In the genomic region with DNA sequence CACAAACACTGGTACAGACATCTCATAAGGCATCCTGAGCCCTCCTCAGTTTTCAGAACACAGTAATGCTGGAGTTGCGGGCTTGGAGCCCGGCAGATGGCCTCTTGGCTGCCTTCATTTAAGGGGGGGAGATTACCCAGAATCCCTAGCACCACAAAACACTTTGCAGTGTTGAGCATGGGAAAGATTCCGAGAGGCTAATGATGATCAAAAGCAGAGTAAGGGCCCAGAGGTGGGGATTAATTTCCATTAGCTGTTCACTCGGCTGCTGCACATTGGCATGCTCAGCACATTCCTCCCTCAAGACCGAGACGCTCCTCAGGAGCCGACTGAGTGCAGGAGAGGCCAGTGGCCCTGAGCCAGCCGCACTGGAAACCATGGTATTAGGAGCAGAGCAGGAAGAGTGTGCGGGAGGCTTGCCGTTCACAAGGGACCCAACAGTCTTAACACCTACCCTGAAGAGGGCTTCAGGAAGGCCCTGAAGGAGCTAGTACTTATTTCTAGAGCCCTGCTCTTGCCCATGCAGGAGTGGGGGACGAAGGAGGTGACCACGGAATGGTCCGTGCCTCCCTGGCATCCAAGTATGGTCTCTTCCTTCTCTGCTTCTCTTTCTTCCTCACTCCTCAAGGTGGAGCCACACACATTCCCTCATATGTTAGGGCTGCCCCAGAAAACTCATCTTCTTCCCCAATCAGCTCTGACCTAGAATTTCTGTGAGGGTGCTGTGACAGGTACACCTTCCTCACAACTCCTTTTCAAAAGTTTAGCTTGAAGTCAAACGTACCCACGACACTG, we compare ENCODE assay signal across 8 mouse cellular contexts.
DNase-seq lines count a peak whose midpoint lies in the region; ATAC-seq and TF ChIP-seq lines count a peak whose summit lies in the region.

No protein-coding gene starts in this region.

- no peaks in the 10 kb centered on the region for H3K36me3 ChIP-seq in heart, embryonic 14.5 days (ENCODE audit: control insufficient read depth, insufficient read depth, low read length)
- no peaks in the 10 kb centered on the region for H3K36me3 ChIP-seq in heart, embryonic 11.5 days (ENCODE audit: control insufficient read depth, insufficient read depth, low read length)
- no peaks in the 10 kb centered on the region for H3K36me3 ChIP-seq in kidney, postnatal 0 days (ENCODE audit: insufficient read depth, low read length)
- H3K36me3 ChIP-seq in midbrain, postnatal 0 days (ENCODE audit: insufficient read depth, low read length) = no peaks in the 10 kb centered on the region

- peak overlapping the region; percentile 25; the same call in 1 of the 2 replicates for H3K9ac ChIP-seq in heart, embryonic 14.5 days (ENCODE audit: low read length)
- no peak overlapping the region for H3K9ac ChIP-seq in heart, embryonic 11.5 days (ENCODE audit: low read depth, low read length)
- H3K9ac ChIP-seq in kidney, postnatal 0 days (ENCODE audit: low read depth, low read length) = no peak overlapping the region
- H3K9ac ChIP-seq in midbrain, postnatal 0 days (replicated peaks; ENCODE audit: low read length, poor library complexity, severe bottlenecking) = no peak overlapping the region

- no peak for TF ChIP-seq CTCF in gastrocnemius, adult 2 months (IDR thresholded peaks at IDR 0.05)
- TF ChIP-seq CTCF in kidney, postnatal 0 days (IDR thresholded peaks at IDR 0.05; ENCODE audit: low read depth) = peak; percentile 34; the same call in 1 of the 2 replicates
- TF ChIP-seq CTCF in midbrain, postnatal 0 days (IDR thresholded peaks at IDR 0.05) = peak; percentile 47

- H3K4me3 ChIP-seq in heart, embryonic 14.5 days (ENCODE audit: control insufficient read depth in 1 of 2, insufficient read depth in 1 of 2, low read depth in 1 of 2, low read length in 2 of 2) = no peak overlapping the region
- no peak overlapping the region for H3K4me3 ChIP-seq in heart, embryonic 11.5 days (ENCODE audit: low read depth, low read length)
- peak overlapping the region; percentile 49 for H3K4me3 ChIP-seq in gastrocnemius, adult 2 months
- no peak overlapping the region for H3K4me3 ChIP-seq in kidney, postnatal 0 days (replicated peaks; ENCODE audit: low read depth, low read length)
- H3K4me3 ChIP-seq in midbrain, postnatal 0 days (ENCODE audit: low read depth, low read length) = no peak overlapping the region

- peak overlapping the region in 1 of 2 experiments; percentile 44; a peak in 2 of 4 replicates for H3K27ac ChIP-seq in heart, embryonic 14.5 days (replicated peaks in 1 of 2; ENCODE audit: control insufficient read depth in 1 of 2, insufficient read depth in 1 of 2, low read depth in 2 of 2, low read length in 2 of 2)
- H3K27ac ChIP-seq in heart, embryonic 11.5 days (ENCODE audit: low read depth, low read length) = no peak overlapping the region
- peak overlapping the region; percentile 86 for H3K27ac ChIP-seq in gastrocnemius, adult 2 months
- H3K27ac ChIP-seq in kidney, postnatal 0 days = no peak overlapping the region
- peak overlapping the region; percentile 47; the same call in 1 of the 2 replicates for H3K27ac ChIP-seq in midbrain, postnatal 0 days (ENCODE audit: low read depth, low read length)

- intact Hi-C loops in gastrocnemius, adult 2 months (cut with DNase I) = no loop called here

- peak; percentile 61; the same call in 1 of the 2 replicates for ATAC-seq in heart, embryonic 14.5 days (ENCODE audit: insufficient number of reproducible peaks, insufficient read depth, low FRiP score, low read depth)
- ATAC-seq in heart, embryonic 11.5 days (replicated peaks; ENCODE audit: insufficient number of reproducible peaks, low FRiP score, low TSS enrichment) = no peak
- ATAC-seq in kidney, postnatal 0 days (replicated peaks; ENCODE audit: low FRiP score, low read depth) = no peak
- peak; percentile 63 for ATAC-seq in midbrain, postnatal 0 days (ENCODE audit: low FRiP score)

- no peaks in the 10 kb centered on the region for H3K27me3 ChIP-seq in heart, embryonic 14.5 days (ENCODE audit: control insufficient read depth, insufficient read depth, low read length)
- no peaks in the 10 kb centered on the region for H3K27me3 ChIP-seq in heart, embryonic 11.5 days (ENCODE audit: control insufficient read depth, insufficient read depth, low read length)
- no peaks in the 10 kb centered on the region for H3K27me3 ChIP-seq in kidney, postnatal 0 days (ENCODE audit: insufficient read depth, low read length)
- no peaks in the 10 kb centered on the region for H3K27me3 ChIP-seq in midbrain, postnatal 0 days (ENCODE audit: insufficient read depth, low read length)

- peak; percentile 67 to 73 for DNase-seq in cerebellum, adult 18-20 months
- DNase-seq in gastrocnemius, adult 2 months = peak; percentile 74
- peak; percentile 32 for DNase-seq in kidney, postnatal 0 days (ENCODE audit: low spot score)
- peak; percentile 84 for DNase-seq in midbrain, postnatal 0 days (ENCODE audit: low spot score)
- DNase-seq in adrenal gland, postnatal 14 days = no peak
- no peak for DNase-seq in adrenal gland, adult 18-20 months (ENCODE audit: low spot score in 2 of 2)

- peak overlapping the region; percentile 49 for H3K4me2 ChIP-seq in heart, embryonic 14.5 days (ENCODE audit: low read length)
- no peak overlapping the region for H3K4me2 ChIP-seq in heart, embryonic 11.5 days
- H3K4me2 ChIP-seq in kidney, postnatal 0 days (ENCODE audit: low read length) = 0 out of 2 replicates have a peak overlapping the region, but pooled peaks have one; percentile 13
- peak overlapping the region; percentile 7; the same call in 1 of the 2 replicates for H3K4me2 ChIP-seq in midbrain, postnatal 0 days (ENCODE audit: low read depth, low read length, poor library complexity, severe bottlenecking)

- WGBS in heart, embryonic 14.5 days = 41% methylated on average over 15 of the region's 15 CpGs
- WGBS in heart, embryonic 11.5 days (ENCODE audit: insufficient replicate concordance) = 60% methylated on average over 15 of the region's 15 CpGs
- WGBS in kidney, postnatal 0 days = 39% methylated on average over 15 of the region's 15 CpGs
- 32% methylated on average over 15 of the region's 15 CpGs for WGBS in midbrain, postnatal 0 days

- peaks cover 7 to 19% of the 10 kb centered on the region in 2 experiments; a peak in 3 of 4 replicates for H3K4me1 ChIP-seq in heart, embryonic 14.5 days (ENCODE audit: control insufficient read depth in 2 of 2, insufficient read depth in 2 of 2, low read length in 2 of 2)
- no peaks in the 10 kb centered on the region for H3K4me1 ChIP-seq in heart, embryonic 11.5 days (ENCODE audit: control insufficient read depth, insufficient read depth, low read length)
- no peaks in the 10 kb centered on the region for H3K4me1 ChIP-seq in kidney, postnatal 0 days (replicated peaks; ENCODE audit: insufficient read depth, low read length)
- peaks cover 6% of the 10 kb centered on the region; the same call in 1 of the 2 replicates for H3K4me1 ChIP-seq in midbrain, postnatal 0 days (ENCODE audit: insufficient read depth, low read length)

- no peaks in the 10 kb centered on the region for H3K9me3 ChIP-seq in heart, embryonic 14.5 days (ENCODE audit: control insufficient read depth, low read length)
- H3K9me3 ChIP-seq in heart, embryonic 11.5 days (replicated peaks; ENCODE audit: control insufficient read depth, low read length) = no peaks in the 10 kb centered on the region
- H3K9me3 ChIP-seq in kidney, postnatal 0 days (replicated peaks; ENCODE audit: low read length) = no peaks in the 10 kb centered on the region
- H3K9me3 ChIP-seq in midbrain, postnatal 0 days (ENCODE audit: low read length) = no peaks in the 10 kb centered on the region

Comparison
In these comparisons a context has a peak if more than half of its experiments do, and no peak if none do; other contexts are left out.
1. ATAC-seq: peak in heart, embryonic 14.5 days (single experiment) and midbrain, postnatal 0 days (single experiment); none in heart, embryonic 11.5 days (single experiment) and kidney, postnatal 0 days (single experiment).
2. H3K27ac ChIP-seq: peak in gastrocnemius, adult 2 months (single experiment) and midbrain, postnatal 0 days (single experiment); none in heart, embryonic 11.5 days (single experiment) and kidney, postnatal 0 days (single experiment).
3. DNase-seq: peak in cerebellum, adult 18-20 months (2 of 2), gastrocnemius, adult 2 months (single experiment), kidney, postnatal 0 days (single experiment) and midbrain, postnatal 0 days (single experiment); none in adrenal gland, postnatal 14 days (single experiment) and adrenal gland, adult 18-20 months (0 of 2).